Mouse (Mus musculus): ENCODE data around the gene Cdadc1. TPM values are rescaled to one million over a fixed set of nuclear protein-coding genes. Genes with fewer than 3 reads are reported as not detected.

Cdadc1 gene
- total RNA-seq (2018; cell fraction: chromatin; rRNA removed): 10 to 100 TPM; 15.3 to 76.2 (median 38.5) TPM
- total RNA-seq (2018; cell fraction: cytosol; rRNA removed): 10 to 100 TPM; 11.4 to 26.3 (median 15.7) TPM
- 10 to 100 TPM in 24 of 26 experiments, 1 to 10 TPM in 2; 9.1 to 53.7 (median 21.6) TPM for total RNA-seq (2018; cell fraction: nucleus; rRNA removed)
- 18.8 to 30.0 TPM (median 23.7 TPM) in 3 replicates for polyA plus RNA-seq (2018)

- no peaks in the 10 kb centered on the region for H3K36me3 ChIP-seq (ENCODE audit: inconsistent target)
- H3K4me3 ChIP-seq (ENCODE audit: inconsistent target): peak within 1 kb of the TSS; percentile 72
- peaks cover 36% of the 10 kb centered on the region for H3K79me2 ChIP-seq (ENCODE audit: inconsistent target)
- WGBS (ENCODE audit: missing documents): under 1% methylated on average over 45 of the region's 48 CpGs
- H3K27ac ChIP-seq: peak within 1 kb of the TSS; percentile 57
Observed at GRCm38 (mm10) chr14:59597398-59598259, at the start of gene Cdadc1. Gene Cdadc1, minus strand, starts transcription at chr14:59597959.

GRCm38 (mm10) chr14:59646826-59647697, 49.3 kb upstream of the Cdadc1 start:
- Histone ChIP-seq H3K36me3 (ENCODE audit: inconsistent target) (no peaks in the 10 kb centered on the region), H3K27ac (no peak overlapping the region), H3K79me2 (ENCODE audit: inconsistent target) (no peaks in the 10 kb centered on the region), H3K4me3 (ENCODE audit: inconsistent target) (no peak overlapping the region)
- 65% methylated on average over 16 of the region's 16 CpGs for WGBS (ENCODE audit: missing documents)

- H3K79me2 ChIP-seq (ENCODE audit: inconsistent target): no peaks in the 10 kb centered on the region
- WGBS (ENCODE audit: missing documents): 68% methylated on average over 3 of the region's 3 CpGs
Observed at GRCm38 (mm10) chr14:59644896-59645295, 47.1 kb upstream of the Cdadc1 start.

GRCm38 (mm10) chr14:59644166-59644565, 46.4 kb upstream of the Cdadc1 start:
- no peaks in the 10 kb centered on the region for H3K79me2 ChIP-seq (ENCODE audit: inconsistent target)
- 86% methylated on average over 1 of the region's 1 CpGs for WGBS (ENCODE audit: missing documents)

More at GRCm38 (mm10) chr14:59644896-59645295, 47.1 kb upstream of the Cdadc1 start:
- H3K36me3 ChIP-seq (ENCODE audit: inconsistent target): no peaks in the 10 kb centered on the region
- H3K4me3 ChIP-seq (ENCODE audit: inconsistent target): no peak overlapping the region
- no peak overlapping the region for H3K27ac ChIP-seq

GRCm38 (mm10) chr14:59643582-59643981, 45.8 kb upstream of the Cdadc1 start:
- 9% methylated on average over 11 of the region's 12 CpGs for WGBS (ENCODE audit: missing documents)
- no peaks in the 10 kb centered on the region for H3K79me2 ChIP-seq (ENCODE audit: inconsistent target)
- H3K4me3 ChIP-seq (ENCODE audit: inconsistent target): no peak overlapping the region
- 0 out of 2 replicates have a peak overlapping the region, but pooled peaks have one; percentile 2 for H3K27ac ChIP-seq
- no peaks in the 10 kb centered on the region for H3K36me3 ChIP-seq (ENCODE audit: inconsistent target)

More at GRCm38 (mm10) chr14:59644166-59644565, 46.4 kb upstream of the Cdadc1 start:
- Histone ChIP-seq H3K36me3 (ENCODE audit: inconsistent target) (no peaks in the 10 kb centered on the region), H3K4me3 (ENCODE audit: inconsistent target) (no peak overlapping the region), H3K27ac (no peak overlapping the region)

- Histone ChIP-seq H3K4me3 (ENCODE audit: inconsistent target) (no peak overlapping the region), H3K36me3 (ENCODE audit: inconsistent target) (no peaks in the 10 kb centered on the region), H3K79me2 (ENCODE audit: inconsistent target) (no peaks in the 10 kb centered on the region), H3K27ac (no peak overlapping the region)
- WGBS (ENCODE audit: missing documents): 96% methylated on average over 5 of the region's 5 CpGs
Observed at GRCm38 (mm10) chr14:59641856-59642255, 44.1 kb upstream of the Cdadc1 start.

- Histone ChIP-seq H3K36me3 (ENCODE audit: inconsistent target) (no peaks in the 10 kb centered on the region), H3K27ac (no peak overlapping the region), H3K4me3 (ENCODE audit: inconsistent target) (no peak overlapping the region), H3K79me2 (ENCODE audit: inconsistent target) (no peaks in the 10 kb centered on the region)
- WGBS (ENCODE audit: missing documents): 74% methylated on average over 7 of the region's 7 CpGs
Observed at GRCm38 (mm10) chr14:59638906-59639703, 41.3 kb upstream of the Cdadc1 start.

GRCm38 (mm10) chr14:59633988-59634387, 36.2 kb upstream of the Cdadc1 start:
- Histone ChIP-seq H3K27ac (no peak overlapping the region), H3K4me3 (ENCODE audit: inconsistent target) (no peak overlapping the region), H3K79me2 (ENCODE audit: inconsistent target) (no peaks in the 10 kb centered on the region), H3K36me3 (ENCODE audit: inconsistent target) (no peaks in the 10 kb centered on the region)
- 97% methylated on average over 8 of the region's 9 CpGs for WGBS (ENCODE audit: missing documents)

- no peak overlapping the region for H3K27ac ChIP-seq
- H3K79me2 ChIP-seq (ENCODE audit: inconsistent target): no peaks in the 10 kb centered on the region
- no peak overlapping the region for H3K4me3 ChIP-seq (ENCODE audit: inconsistent target)
- no peaks in the 10 kb centered on the region for H3K36me3 ChIP-seq (ENCODE audit: inconsistent target)
- 91% methylated on average over 4 of the region's 5 CpGs for whole genome bisulfite sequencing (ENCODE audit: missing documents)
Observed at GRCm38 (mm10) chr14:59633295-59633898, 35.6 kb upstream of the Cdadc1 start.

- H3K36me3 ChIP-seq (ENCODE audit: inconsistent target): no peaks in the 10 kb centered on the region
- no peak overlapping the region for H3K4me3 ChIP-seq (ENCODE audit: inconsistent target)
- WGBS (ENCODE audit: missing documents): 70% methylated on average over 6 of the region's 6 CpGs
Observed at GRCm38 (mm10) chr14:59632067-59632466, 34.3 kb upstream of the Cdadc1 start.

GRCm38 (mm10) chr14:59630096-59630495, 32.3 kb upstream of the Cdadc1 start:
- Histone ChIP-seq H3K79me2 (ENCODE audit: inconsistent target) (no peaks in the 10 kb centered on the region), H3K27ac (no peak overlapping the region), H3K36me3 (ENCODE audit: inconsistent target) (no peaks in the 10 kb centered on the region), H3K4me3 (ENCODE audit: inconsistent target) (no peak overlapping the region)
- 93% methylated on average over 9 of the region's 9 CpGs for WGBS (ENCODE audit: missing documents)

More at GRCm38 (mm10) chr14:59632067-59632466, 34.3 kb upstream of the Cdadc1 start:
- H3K79me2 ChIP-seq (ENCODE audit: inconsistent target): no peaks in the 10 kb centered on the region
- no peak overlapping the region for H3K27ac ChIP-seq

GRCm38 (mm10) chr14:59629308-59629707, 31.5 kb upstream of the Cdadc1 start:
- H3K27ac ChIP-seq: no peak overlapping the region
- H3K79me2 ChIP-seq (ENCODE audit: inconsistent target): no peaks in the 10 kb centered on the region
- H3K36me3 ChIP-seq (ENCODE audit: inconsistent target): no peaks in the 10 kb centered on the region
- 96% methylated on average over 15 of the region's 15 CpGs for WGBS (ENCODE audit: missing documents)
- no peak overlapping the region for H3K4me3 ChIP-seq (ENCODE audit: inconsistent target)

- no peak overlapping the region for H3K4me3 ChIP-seq (ENCODE audit: inconsistent target)
- H3K79me2 ChIP-seq (ENCODE audit: inconsistent target): no peaks in the 10 kb centered on the region
- no peak overlapping the region for H3K27ac ChIP-seq
- 88% methylated on average over 7 of the region's 7 CpGs for WGBS (ENCODE audit: missing documents)
- H3K36me3 ChIP-seq (ENCODE audit: inconsistent target): no peaks in the 10 kb centered on the region
Observed at GRCm38 (mm10) chr14:59627823-59628222, 30.1 kb upstream of the Cdadc1 start.

Data from macrophage (primary cell).